In the genomic region with DNA sequence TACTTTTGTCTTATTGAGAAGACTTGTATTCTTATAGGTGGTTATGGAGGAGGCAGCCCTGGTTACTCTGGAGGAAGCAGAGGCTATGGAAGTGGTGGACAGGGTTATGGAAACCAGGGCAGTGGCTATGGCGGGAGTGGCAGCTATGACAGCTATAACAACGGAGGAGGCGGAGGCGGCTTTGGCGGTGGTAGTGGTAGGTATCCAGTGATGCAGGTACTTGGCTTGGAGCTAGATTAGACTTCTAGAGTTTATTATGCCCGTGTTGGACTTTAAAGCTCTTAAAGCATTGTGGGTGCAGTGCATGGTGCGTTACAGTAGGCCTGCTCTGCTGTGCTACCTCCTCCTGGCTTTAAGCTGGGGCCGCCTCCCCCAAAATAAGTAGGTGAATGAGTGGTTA, we compare ENCODE assay signal across 9 mouse cellular contexts. TPM values are rescaled to one million over a fixed set of nuclear protein-coding genes. Genes with fewer than 3 reads are reported as not detected.
A peak's percentile ranks its signal among the peaks of the same experiment; 100 is the strongest.
DNase-seq lines count a peak whose midpoint lies in the region; ATAC-seq and TF ChIP-seq lines count a peak whose summit lies in the region.
"Had no signal": no experiment of that assay in that cellular context is flagged by ENCODE, and none has a peak within 500 bp of the region (broad histone marks: within the 10 kb centered on the region; RNA-seq: fewer than 3 reads in every experiment).

No protein-coding gene starts in this region.

- H3K27ac ChIP-seq in gastrocnemius, adult 2 months: no peak overlapping the region
- no peak overlapping the region for H3K27ac ChIP-seq in forebrain, embryonic 13.5 days
- H3K27ac ChIP-seq in liver, embryonic 11.5 days (ENCODE audit: low read depth, low read length): peak overlapping the region; percentile 95

- H3K9me3 ChIP-seq in forebrain, embryonic 13.5 days (replicated peaks): no peaks in the 10 kb centered on the region
- H3K9me3 ChIP-seq in liver, embryonic 11.5 days (ENCODE audit: control insufficient read depth, low read length): no peaks in the 10 kb centered on the region

- intact Hi-C loops in gastrocnemius, adult 2 months (cut with DNase I): no loop called here
- intact Hi-C loops in gastrocnemius, postnatal 36 days (cut with DNase I): no loop called here

- H3K79me2 ChIP-seq in C2C12 (ENCODE audit: control insufficient read depth, insufficient read depth): peaks cover 67% of the 10 kb centered on the region

- WGBS in forebrain, embryonic 13.5 days: 65% methylated on average over 8 of the region's 8 CpGs
- WGBS in liver, embryonic 11.5 days: 57% methylated on average over 8 of the region's 8 CpGs

- H3K79me3 ChIP-seq in C2C12 (ENCODE audit: low read depth): peaks cover 62% of the 10 kb centered on the region

- DNase-seq in gastrocnemius, adult 2 months: no peak
- DNase-seq in gastrocnemius, postnatal 36 days: no peak
- DNase-seq in liver, embryonic 11.5 days (ENCODE audit: low spot score): peak; percentile 30
- DNase-seq in layer of hippocampus, postnatal 10 days (ENCODE audit: low spot score in 2 of 2): no peak
- DNase-seq in layer of hippocampus, adult 18-20 months (ENCODE audit: low spot score in 2 of 2): no peak
- DNase-seq in retina, embryonic 14.5 days (ENCODE audit: low spot score): no peak
- DNase-seq: kidney, adult 11 months had no signal

- no peak for ATAC-seq in forebrain, embryonic 13.5 days
- no peak for ATAC-seq in liver, embryonic 11.5 days (replicated peaks; ENCODE audit: low FRiP score)

- H3K9ac ChIP-seq in forebrain, embryonic 13.5 days: peak overlapping the region; percentile 80
- peak overlapping the region; percentile 99 for H3K9ac ChIP-seq in liver, embryonic 11.5 days (ENCODE audit: low read depth, low read length)

- peak overlapping the region; percentile 62 for H3ac ChIP-seq in C2C12 (ENCODE audit: control insufficient read depth, insufficient read length, low read depth)

- TF ChIP-seq CTCF in gastrocnemius, adult 2 months (IDR thresholded peaks at IDR 0.05): no peak
- TF ChIP-seq CTCF in C2C12 (IDR thresholded peaks at IDR 0.05; ENCODE audit: control insufficient read depth, insufficient read depth, insufficient read length): no peak

- peaks cover 66% of the 10 kb centered on the region for H3K36me3 ChIP-seq in C2C12 (ENCODE audit: control insufficient read depth, insufficient read depth)
- peaks cover 64% of the 10 kb centered on the region for H3K36me3 ChIP-seq in forebrain, embryonic 13.5 days (ENCODE audit: poor library complexity, severe bottlenecking)
- H3K36me3 ChIP-seq in liver, embryonic 11.5 days (ENCODE audit: control insufficient read depth, insufficient read depth, low read length): peaks cover 52% of the 10 kb centered on the region

- H3K4me2 ChIP-seq in forebrain, embryonic 13.5 days: peak overlapping the region; percentile 96
- peak overlapping the region; percentile 90 for H3K4me2 ChIP-seq in liver, embryonic 11.5 days

- peaks cover 43% of the 10 kb centered on the region for H3K4me1 ChIP-seq in forebrain, embryonic 13.5 days
- H3K4me1 ChIP-seq in liver, embryonic 11.5 days (replicated peaks; ENCODE audit: control insufficient read depth, insufficient read depth, low read length): peaks cover 21% of the 10 kb centered on the region

- H3K27me3 ChIP-seq in C2C12 (ENCODE audit: control insufficient read depth, insufficient read depth, insufficient read length): no peaks in the 10 kb centered on the region
- no peaks in the 10 kb centered on the region for H3K27me3 ChIP-seq in forebrain, embryonic 13.5 days
- H3K27me3 ChIP-seq in liver, embryonic 11.5 days (replicated peaks; ENCODE audit: control insufficient read depth, insufficient read depth, low read length): no peaks in the 10 kb centered on the region

- H3K4me3 ChIP-seq in gastrocnemius, adult 2 months: peak overlapping the region; percentile 82
- H3K4me3 ChIP-seq in C2C12 (ENCODE audit: insufficient read depth, poor library complexity, severe bottlenecking): peak overlapping the region; percentile 74
- peak overlapping the region; percentile 64 for H3K4me3 ChIP-seq in forebrain, embryonic 13.5 days
- H3K4me3 ChIP-seq in liver, embryonic 11.5 days (ENCODE audit: low read depth, low read length): peak overlapping the region; percentile 88

TF ChIP-seq in C2C12, 6 proteins besides CTCF, POLR2A, EP300 and RAD21:
- TF ChIP-seq MAX (IDR thresholded peaks at IDR 0.05): no peak
- TF ChIP-seq FOSL1 (IDR thresholded peaks at IDR 0.05; ENCODE audit: insufficient read depth, low read length, poor library complexity, severe bottlenecking): no peak
- TF ChIP-seq CEBPB (IDR thresholded peaks at IDR 0.05; ENCODE audit: low read depth): no peak
- TF ChIP-seq MYOG (IDR thresholded peaks at IDR 0.05; ENCODE audit: control insufficient read depth, extremely low read depth, insufficient read length): no peak
- TF ChIP-seq USF1 (IDR thresholded peaks at IDR 0.05; ENCODE audit: low read depth): no peak
- no peak for TF ChIP-seq MYOD1 (IDR thresholded peaks at IDR 0.05; ENCODE audit: control insufficient read depth, insufficient read length, low read depth)

RNA-seq across cellular contexts. Expression of a gene that starts 2.7 kb away (rescaled TPM):
- total RNA-seq in gastrocnemius, adult 2 months (2021): 10 to 100 TPM; 93.9 to 98.7 TPM
- total RNA-seq in gastrocnemius, postnatal 36 days (2021): 100 to 1,000 TPM in 1 of 2 experiments, 10 to 100 TPM in 1; 80.3 to 101 TPM
- 625 TPM for polyA plus RNA-seq in C2C12 (2012; fragmentation: generic; extraction: Trizol)
- polyA plus RNA-seq in forebrain, embryonic 13.5 days (2015; fragmentation: Nextera tagmentation; extraction: Ambion mirVana): 1,312 and 1,385 TPM in 2 replicates
- 917 and 938 TPM in 2 replicates for polyA plus RNA-seq in liver, embryonic 11.5 days (2014; fragmentation: Nextera tagmentation; extraction: Ambion mirVana)
- total RNA-seq in layer of hippocampus, postnatal 10 days (2021): 100 to 1,000 TPM; 399 to 417 TPM
- 100 to 1,000 TPM; 239 to 256 TPM for total RNA-seq in layer of hippocampus, adult 18-20 months (2021)

RNA-seq across cellular contexts. Expression of a gene that starts 3.3 kb away (rescaled TPM):
- 10 to 100 TPM; 24.4 to 36.6 TPM for total RNA-seq in gastrocnemius, adult 2 months (2021)
- total RNA-seq in gastrocnemius, postnatal 36 days (2021): 10 to 100 TPM; 26.4 to 26.6 TPM
- polyA plus RNA-seq in C2C12 (2012; fragmentation: generic; extraction: Trizol): 52.3 TPM
- 161 and 174 TPM in 2 replicates for polyA plus RNA-seq in forebrain, embryonic 13.5 days (2015; fragmentation: Nextera tagmentation; extraction: Ambion mirVana)
- polyA plus RNA-seq in liver, embryonic 11.5 days (2014; fragmentation: Nextera tagmentation; extraction: Ambion mirVana): 116 and 126 TPM in 2 replicates
- total RNA-seq in layer of hippocampus, postnatal 10 days (2021): 100 to 1,000 TPM; 181 to 188 TPM
- total RNA-seq in layer of hippocampus, adult 18-20 months (2021): 100 to 1,000 TPM; 174 to 190 TPM

RNA-seq across cellular contexts. Expression of a gene that starts 15.3 kb away (rescaled TPM):
- not detected for total RNA-seq in gastrocnemius, adult 2 months (2021)
- total RNA-seq in gastrocnemius, postnatal 36 days (2021): not detected
- 0.25 TPM for polyA plus RNA-seq in C2C12 (2012; fragmentation: generic; extraction: Trizol)
- polyA plus RNA-seq in forebrain, embryonic 13.5 days (2015; fragmentation: Nextera tagmentation; extraction: Ambion mirVana): 0.57 and 1.6 TPM in 2 replicates
- polyA plus RNA-seq in liver, embryonic 11.5 days (2014; fragmentation: Nextera tagmentation; extraction: Ambion mirVana): 94.1 and 108 TPM in 2 replicates
- total RNA-seq in layer of hippocampus, postnatal 10 days (2021): under 1 TPM in 1 of 2 experiments, not detected in 1; 0.39 TPM
- not detected for total RNA-seq in layer of hippocampus, adult 18-20 months (2021)

RNA-seq across cellular contexts. Expression of a gene that starts 29.6 kb away (rescaled TPM):
- total RNA-seq in gastrocnemius, adult 2 months (2021): 10 to 100 TPM; 38.5 to 41.4 TPM
- 10 to 100 TPM; 33.4 to 34.6 TPM for total RNA-seq in gastrocnemius, postnatal 36 days (2021)
- 191 TPM for polyA plus RNA-seq in C2C12 (2012; fragmentation: generic; extraction: Trizol)
- 219 and 232 TPM in 2 replicates for polyA plus RNA-seq in forebrain, embryonic 13.5 days (2015; fragmentation: Nextera tagmentation; extraction: Ambion mirVana)
- polyA plus RNA-seq in liver, embryonic 11.5 days (2014; fragmentation: Nextera tagmentation; extraction: Ambion mirVana): 298 and 328 TPM in 2 replicates
- total RNA-seq in layer of hippocampus, postnatal 10 days (2021): 100 to 1,000 TPM; 111 to 112 TPM
- total RNA-seq in layer of hippocampus, adult 18-20 months (2021): 100 to 1,000 TPM in 1 of 2 experiments, 10 to 100 TPM in 1; 97.0 to 100 TPM

Comparison
In these comparisons a context has a peak if more than half of its experiments do, and no peak if none do; other contexts are left out.
1. RNA of a gene that starts 3.3 kb away (total RNA-seq): 174 to 190 TPM in layer of hippocampus, adult 18-20 months and 181 to 188 TPM in layer of hippocampus, postnatal 10 days; 24.4 to 36.6 TPM in gastrocnemius, adult 2 months and 26.4 to 26.6 TPM in gastrocnemius, postnatal 36 days; every median in the first group is over 4 times any median in the second.
2. Peak in every context shown above with its lines, with median percentiles within 50 percentile points of each other: H3K4me3 ChIP-seq.